Mouse (Mus musculus): Measurements from ENCODE around the gene 4930447F04Rik. TPM values are rescaled to one million over a fixed set of nuclear protein-coding genes. Genes with fewer than 3 reads are reported as not detected.

The 4930447F04Rik gene
- 39.5 TPM for polyA plus RNA-seq (2014; fragmentation: Illumina TruSeq; extraction: RNeasy Lipid Tissue Mini Kit (QIAGEN cat#74804); ENCODE audit: low read depth, low replicate concordance)

GRCm38 (mm10) chrX:66304124-66304523 is at the start of gene 4930447F04Rik:
4930447F04Rik (minus strand) TSS chrX:66304224.

All from testis, adult 10 weeks (tissue).